Mouse (Mus musculus) heart, adult 2 months (tissue): ENCODE data around the gene Eps8l2. TPM values are rescaled to one million over a fixed set of nuclear protein-coding genes. Genes with fewer than 3 reads are reported as not detected.

Experiments used
- DNase-seq, 2 experiments: peaks; one replicate each; pipeline ENCODE4 v3.0.0; 2021
- H3K27ac ChIP-seq: fragments of 200-600 bp; 2 replicates; pipeline ENCODE4 v1.8.1; 2022
- H3K27me3 ChIP-seq: fragments of 200-500 bp; 2 replicates; pipeline ENCODE4 v1.6.1; 2012; ENCODE audit warnings: mild to moderate bottlenecking, low read length, inconsistent platforms, mixed read lengths; ENCODE audit not compliant: control insufficient read depth, insufficient read depth
- H3K36me3 ChIP-seq: fragments of 200-500 bp; 2 replicates; pipeline ENCODE4 v1.6.1; 2012; ENCODE audit warnings: low read length, inconsistent platforms; ENCODE audit not compliant: control insufficient read depth, insufficient read depth
- H3K4me1 ChIP-seq: fragments of 200-500 bp; 2 replicates; pipeline ENCODE4 v1.6.1; 2011; ENCODE audit warnings: low read length; ENCODE audit not compliant: control insufficient read depth, insufficient read depth
- H3K4me3 ChIP-seq: fragments of 200-600 bp; 2 replicates; pipeline ENCODE4 v1.8.1; 2022
- H3K79me2 ChIP-seq: fragments of 200-500 bp; replicated peaks from 2 replicates; pipeline ENCODE4 v1.6.1; 2012; ENCODE audit warnings: mild to moderate bottlenecking, inconsistent platforms, low read length, moderate library complexity, mixed read lengths; ENCODE audit not compliant: control insufficient read depth, insufficient read depth
- H3K9ac ChIP-seq: fragments of 200-500 bp; 2 replicates; pipeline ENCODE4 v1.6.1; 2012; ENCODE audit warnings: low read depth, mild to moderate bottlenecking, control low read depth, inconsistent platforms, low read length, mixed read lengths
- CTCF ChIP-seq: fragments of 200-600 bp; IDR thresholded peaks from 2 replicates; pipeline ENCODE4 v1.8.1; 2022; ENCODE audit warnings: antibody characterized with exemption, mild to moderate bottlenecking, moderate library complexity
- EP300 ChIP-seq: fragments of 200-500 bp; IDR thresholded peaks from 2 replicates; pipeline ENCODE4 v1.6.1; 2011; ENCODE audit warnings: low read depth, low read length, control low read depth; ENCODE audit not compliant: insufficient read depth
- POLR2A ChIP-seq: fragments of 200-500 bp; IDR thresholded peaks from 2 replicates; pipeline ENCODE4 v1.6.1; 2011; ENCODE audit warnings: mild to moderate bottlenecking, low read depth, low read length, control low read depth; ENCODE audit not compliant: insufficient read depth
- WGBS: fragments of 180-500 bp; shearing (Covaris S2); methylation state at CpG from one replicate; pipeline ENCODE4 v1.1.7; 2018; 5-methylcytosine and 5-hydroxymethylcytosine counted together
- intact Hi-C: fragments of 180-260 bp; cut with DNase I; formaldehyde crosslinking; loops from one replicate; pipeline ENCODE4 v1.15.1; 2025
- polyA plus RNA-seq: library from polyadenylated mRNA; depleted of rRNA; stranded (reverse); fragments of >200 nt; gene quantifications from 2 replicates; pipeline ENCODE4 v1.2.3, GENCODE M21; 2012
- total RNA-seq, 2 experiments: library from RNA; stranded (reverse); gene quantifications; 2 replicates each; pipeline ENCODE4 v1.2.3; 2021

The Eps8l2 gene
- total and polyA plus RNA-seq, 3 experiments: 3.8 to 8.9 (median 4.3) TPM

- Histone ChIP-seq H3K4me1 (no peaks in the 10 kb centered on the region), H3K79me2 (no peaks in the 10 kb centered on the region), H3K36me3 (no peaks in the 10 kb centered on the region), H3K4me3 (no peak overlapping the region), H3K27ac (no peak overlapping the region), H3K9ac (no peak overlapping the region), H3K27me3 (no peaks in the 10 kb centered on the region)
- 59% methylated on average over 4 of the region's 4 CpGs for WGBS
- intact Hi-C loops: no loop called here
- TF ChIP-seq POLR2A (no peak), CTCF (no peak), EP300 (no peak)
- no peak for DNase-seq
These were observed 40.9 kb downstream of the Eps8l2 start for GRCm38 (mm10) chr7:141379584-141379983.

GRCm38 (mm10) chr7:141381068-141381835 is 42.6 kb downstream of the Eps8l2 start:
- Histone ChIP-seq H3K4me1 (no peaks in the 10 kb centered on the region), H3K27ac (no peak overlapping the region), H3K27me3 (no peaks in the 10 kb centered on the region), H3K36me3 (no peaks in the 10 kb centered on the region), H3K4me3 (no peak overlapping the region), H3K9ac (no peak overlapping the region), H3K79me2 (no peaks in the 10 kb centered on the region)
- WGBS: 71% methylated on average over 4 of the region's 4 CpGs
- TF ChIP-seq POLR2A: no peak
- TF ChIP-seq EP300: no peak
- TF ChIP-seq CTCF: no peak
- no peak for DNase-seq
- intact Hi-C loops: no loop called here

- Histone ChIP-seq H3K79me2 (no peaks in the 10 kb centered on the region), H3K4me1 (peaks cover 7% of the 10 kb centered on the region), H3K27ac (no peak overlapping the region), H3K9ac (no peak overlapping the region), H3K4me3 (no peak overlapping the region), H3K36me3 (no peaks in the 10 kb centered on the region), H3K27me3 (no peaks in the 10 kb centered on the region)
- 52% methylated on average over 2 of the region's 2 CpGs for WGBS
- intact Hi-C loops: no loop called here
- DNase-seq: no peak
- no peak for TF ChIP-seq EP300
- no peak for TF ChIP-seq CTCF
- TF ChIP-seq POLR2A: no peak
These were observed 49.3 kb downstream of the Eps8l2 start for GRCm38 (mm10) chr7:141387807-141388486.

- H3K4me1 ChIP-seq: peaks cover 9% of the 10 kb centered on the region
- H3K9ac ChIP-seq: no peak overlapping the region
- H3K27me3 ChIP-seq: no peaks in the 10 kb centered on the region
- H3K79me2 ChIP-seq: no peaks in the 10 kb centered on the region
- TF ChIP-seq POLR2A (no peak), CTCF (no peak), EP300 (no peak)
- H3K27ac ChIP-seq: no peak overlapping the region
- intact Hi-C loops: no loop called here
- 54% methylated on average over 3 of the region's 3 CpGs for WGBS
- DNase-seq: no peak
- H3K36me3 ChIP-seq: no peaks in the 10 kb centered on the region
- no peak overlapping the region for H3K4me3 ChIP-seq
These were observed 49.9 kb downstream of the Eps8l2 start for GRCm38 (mm10) chr7:141388487-141389109.

- no peak for DNase-seq
- no peak for TF ChIP-seq POLR2A
- no peak for TF ChIP-seq EP300
- no peak for TF ChIP-seq CTCF
- intact Hi-C loops: loop anchor here (2.0 to 5.0 kb wide), 2 partner anchors 62 to 137 kb away; no protein-coding TSS in a partner anchor
- Histone ChIP-seq H3K9ac (no peak overlapping the region), H3K27me3 (no peaks in the 10 kb centered on the region), H3K27ac (no peak overlapping the region), H3K79me2 (peaks cover 2% of the 10 kb centered on the region; the same call in 1 of the 2 replicates), H3K4me3 (no peak overlapping the region), H3K36me3 (no peaks in the 10 kb centered on the region), H3K4me1 (peaks cover 9% of the 10 kb centered on the region)
- WGBS: 60% methylated on average over 9 of the region's 9 CpGs
These were observed 51.9 kb downstream of the Eps8l2 start for GRCm38 (mm10) chr7:141390326-141391259.
